Mouse (Mus musculus) stomach, embryonic 16.5 days (tissue): ENCODE results near the gene Tfip11. TPM values are rescaled to one million over a fixed set of nuclear protein-coding genes. Genes with fewer than 3 reads are reported as not detected.

Experiments
- ATAC-seq: fragments of 200-750 bp; cut with Nextera tagmentation; 2 replicates; pipeline ENCODE4 v1.8.0; 2017; ENCODE audit warnings: moderate number of reproducible peaks, moderate TSS enrichment; ENCODE audit not compliant: insufficient read depth, low FRiP score
- H3K27ac ChIP-seq: fragments of 300-500 bp; sonication (generic); 2 replicates; pipeline ENCODE4 v1.5.1; 2014; ENCODE audit warnings: low read length
- H3K27me3 ChIP-seq: fragments of 300-500 bp; sonication (generic); 2 replicates; pipeline ENCODE4 v1.6.1; 2014; ENCODE audit warnings: low read length, control low read depth, mixed read lengths; ENCODE audit not compliant: control insufficient read depth, insufficient read depth
- H3K36me3 ChIP-seq: fragments of 300-500 bp; sonication (generic); 2 replicates; pipeline ENCODE4 v1.6.1; 2014; ENCODE audit warnings: low read length; ENCODE audit not compliant: control insufficient read depth, insufficient read depth
- H3K4me1 ChIP-seq: fragments of 300-500 bp; sonication (generic); 2 replicates; pipeline ENCODE4 v1.6.1; 2014; ENCODE audit warnings: low read length, control low read depth, mixed read lengths; ENCODE audit not compliant: control insufficient read depth, insufficient read depth
- H3K4me2 ChIP-seq: fragments of 300-500 bp; sonication (generic); 2 replicates; pipeline ENCODE4 v1.6.1; 2014; ENCODE audit warnings: low read depth, low read length, mixed read lengths
- H3K4me3 ChIP-seq: fragments of 300-500 bp; sonication (generic); replicated peaks from 2 replicates; pipeline ENCODE4 v1.5.1; 2014; ENCODE audit warnings: mild to moderate bottlenecking, low read length
- H3K9ac ChIP-seq: fragments of 300-500 bp; sonication (generic); 2 replicates; pipeline ENCODE4 v1.6.1; 2014; ENCODE audit warnings: low read length
- H3K9me3 ChIP-seq: fragments of 300-500 bp; sonication (generic); replicated peaks from 2 replicates; pipeline ENCODE4 v1.6.1; 2016; ENCODE audit warnings: low read length, control low read depth; ENCODE audit not compliant: control insufficient read depth
- WGBS: fragments of 180-500 bp; shearing (Covaris S2); extraction: QIAGEN DNeasy Blood & Tissue Kit; methylation state at CpG from one replicate; pipeline ENCODE4 v1.1.7; 2014; 5-methylcytosine and 5-hydroxymethylcytosine counted together
- polyA plus RNA-seq: library from polyadenylated mRNA; unstranded; fragments of >200 nt; fragmentation: Nextera tagmentation; extraction: Ambion mirVana; gene quantifications from 2 replicates; pipeline ENCODE4 v1.2.1, GENCODE M21; 2015

Tfip11 gene
- polyA plus RNA-seq, 1 experiment from 2014 or later = 27.6 TPM

GRCm38 (mm10) chr5:112377380-112377779 is 51.2 kb downstream of the Tfip11 start:
- WGBS = 86% methylated on average over 1 of the region's 1 CpGs
- no peaks in the 10 kb centered on the region for H3K27me3 ChIP-seq
- H3K9me3 ChIP-seq = no peaks in the 10 kb centered on the region
- H3K4me1 ChIP-seq = peaks cover 3% of the 10 kb centered on the region; the same call in 1 of the 2 replicates
- no peak overlapping the region for H3K4me2 ChIP-seq
- no peak for ATAC-seq
- H3K27ac ChIP-seq = no peak overlapping the region
- H3K4me3 ChIP-seq = no peak overlapping the region
- H3K36me3 ChIP-seq = no peaks in the 10 kb centered on the region
- H3K9ac ChIP-seq = no peak overlapping the region

- 78% methylated on average over 6 of the region's 6 CpGs for WGBS
- ATAC-seq = no peak
- Histone ChIP-seq H3K36me3 (no peaks in the 10 kb centered on the region), H3K9me3 (no peaks in the 10 kb centered on the region), H3K27me3 (no peaks in the 10 kb centered on the region), H3K9ac (no peak overlapping the region), H3K4me1 (peaks cover 10% of the 10 kb centered on the region; the same call in 1 of the 2 replicates), H3K4me3 (no peak overlapping the region), H3K4me2 (no peak overlapping the region), H3K27ac (no peak overlapping the region)
Measured at GRCm38 (mm10) chr5:112378716-112379115, 52.6 kb downstream of the Tfip11 start.

GRCm38 (mm10) chr5:112381154-112381553 is 55.0 kb downstream of the Tfip11 start:
- Histone ChIP-seq H3K27ac (no peak overlapping the region), H3K4me1 (peaks cover 10% of the 10 kb centered on the region; the same call in 1 of the 2 replicates), H3K9ac (no peak overlapping the region), H3K4me2 (no peak overlapping the region), H3K27me3 (no peaks in the 10 kb centered on the region), H3K4me3 (no peak overlapping the region), H3K9me3 (no peaks in the 10 kb centered on the region), H3K36me3 (no peaks in the 10 kb centered on the region)
- WGBS = 76% methylated on average over 11 of the region's 11 CpGs
- no peak for ATAC-seq

GRCm38 (mm10) chr5:112382042-112382441 is 55.9 kb downstream of the Tfip11 start:
- H3K4me1 ChIP-seq = peaks cover 10% of the 10 kb centered on the region; the same call in 1 of the 2 replicates
- no peak overlapping the region for H3K4me2 ChIP-seq
- no peak overlapping the region for H3K9ac ChIP-seq
- H3K36me3 ChIP-seq = no peaks in the 10 kb centered on the region
- ATAC-seq = no peak
- WGBS = 44% methylated on average over 5 of the region's 9 CpGs
- H3K4me3 ChIP-seq = no peak overlapping the region
- H3K27ac ChIP-seq = no peak overlapping the region; the same call in 1 of the 2 replicates
- H3K27me3 ChIP-seq = no peaks in the 10 kb centered on the region
- H3K9me3 ChIP-seq = no peaks in the 10 kb centered on the region

GRCm38 (mm10) chr5:112382641-112383330 is 56.6 kb downstream of the Tfip11 start:
- peaks cover 10% of the 10 kb centered on the region; the same call in 1 of the 2 replicates for H3K4me1 ChIP-seq
- H3K27ac ChIP-seq = peak overlapping the region; percentile 30; the same call in 1 of the 2 replicates
- WGBS = 36% methylated on average over 16 of the region's 17 CpGs
- no peaks in the 10 kb centered on the region for H3K36me3 ChIP-seq
- 0 out of 2 replicates have a peak overlapping the region, but pooled peaks have one; percentile 11 for H3K9ac ChIP-seq
- ATAC-seq = peak; percentile 38; the same call in 1 of the 2 replicates
- H3K27me3 ChIP-seq = no peaks in the 10 kb centered on the region
- no peak overlapping the region for H3K4me2 ChIP-seq
- no peaks in the 10 kb centered on the region for H3K9me3 ChIP-seq
- H3K4me3 ChIP-seq = no peak overlapping the region

GRCm38 (mm10) chr5:112384805-112385472 is 58.8 kb downstream of the Tfip11 start:
- no peak overlapping the region for H3K4me2 ChIP-seq
- H3K4me3 ChIP-seq = no peak overlapping the region
- no peak for ATAC-seq
- H3K4me1 ChIP-seq = peaks cover 10% of the 10 kb centered on the region; the same call in 1 of the 2 replicates
- H3K36me3 ChIP-seq = no peaks in the 10 kb centered on the region
- H3K27me3 ChIP-seq = no peaks in the 10 kb centered on the region
- H3K27ac ChIP-seq = no peak overlapping the region
- H3K9ac ChIP-seq = no peak overlapping the region
- H3K9me3 ChIP-seq = no peaks in the 10 kb centered on the region
- 85% methylated on average over 13 of the region's 13 CpGs for WGBS

GRCm38 (mm10) chr5:112385973-112386372 is 59.8 kb downstream of the Tfip11 start:
- Histone ChIP-seq H3K9ac (no peak overlapping the region), H3K27me3 (no peaks in the 10 kb centered on the region), H3K27ac (no peak overlapping the region), H3K4me3 (no peak overlapping the region), H3K4me2 (no peak overlapping the region), H3K36me3 (no peaks in the 10 kb centered on the region), H3K9me3 (no peaks in the 10 kb centered on the region), H3K4me1 (peaks cover 10% of the 10 kb centered on the region; the same call in 1 of the 2 replicates)
- no peak; the same call in 1 of the 2 replicates for ATAC-seq
- WGBS = 56% methylated on average over 2 of the region's 2 CpGs
